Mouse (Mus musculus) embryonic fibroblast, embryonic 13.5 days (primary cell): Measurements from ENCODE around the gene Tbxa2r.

Experiments
- CTCF ChIP-seq: IDR thresholded peaks from 2 replicates; pipeline ENCODE4 v1.5.1; 2011; ENCODE audit warnings: mild to moderate bottlenecking, control low read depth, low read length, moderate library complexity, borderline replicate concordance; ENCODE audit not compliant: insufficient read depth
- POLR2A ChIP-seq: IDR thresholded peaks from 2 replicates; pipeline ENCODE4 v1.6.1; 2011; ENCODE audit warnings: low read depth, mild to moderate bottlenecking, control low read depth, low read length, moderate library complexity

DNA sequence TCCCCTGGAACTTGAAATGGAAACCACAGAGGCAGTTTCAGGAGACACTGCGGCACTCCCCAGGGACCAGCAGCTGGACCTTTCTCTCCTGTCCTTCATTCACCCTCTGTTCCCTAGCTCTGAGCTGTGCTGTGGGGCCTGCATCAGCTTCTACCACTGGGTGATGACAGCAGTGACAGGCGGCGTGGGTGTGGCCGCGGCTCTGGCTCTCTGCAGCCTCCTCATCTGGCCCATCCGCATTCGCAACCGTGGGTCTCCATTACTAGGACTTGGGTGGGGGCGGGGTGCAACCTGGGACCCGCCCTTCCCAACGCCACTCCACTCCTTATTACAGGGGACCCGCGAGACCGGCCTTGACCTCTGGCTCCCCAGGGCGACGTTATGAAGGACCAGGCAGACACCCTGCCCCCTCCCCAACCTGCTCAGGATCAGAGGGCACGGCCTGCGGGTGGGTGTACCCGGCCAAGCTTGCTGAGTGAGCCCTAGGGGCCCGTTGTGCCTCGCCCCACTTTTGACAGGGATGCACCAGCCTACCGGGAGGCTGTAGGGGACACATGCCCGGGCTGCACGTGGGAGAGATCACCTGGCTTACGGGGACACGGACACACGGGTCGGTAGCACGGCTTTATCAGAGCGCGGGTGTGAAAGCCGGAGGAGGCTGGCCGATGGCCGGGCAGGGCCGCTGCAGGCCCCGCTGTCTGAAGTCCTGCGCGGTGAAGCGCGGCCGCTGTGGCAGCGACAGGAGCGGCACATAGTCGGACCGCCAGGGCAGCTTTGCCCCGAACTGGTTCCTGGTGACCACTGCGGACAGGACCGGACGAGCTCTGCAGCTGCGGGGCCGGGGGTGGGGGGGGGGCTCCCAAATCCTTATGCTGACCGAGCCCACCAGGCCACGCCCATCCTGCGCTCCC lies 35.2 kb downstream of the Tbxa2r start:
- no peak for TF ChIP-seq POLR2A
- TF ChIP-seq CTCF, result no peak
